Mouse (Mus musculus): ENCODE data around the gene Uqcrh. TPM values are rescaled to one million over a fixed set of nuclear protein-coding genes. Genes with fewer than 3 reads are reported as not detected.

Uqcrh gene
- total and polyA plus RNA-seq, 2 experiments from 2014 or later: 247 to 429 TPM

- Histone ChIP-seq H3K4me2 (ENCODE audit: low read depth, low read length, poor library complexity, severe bottlenecking) (peak overlapping the region; percentile 94), H3K4me1 (ENCODE audit: insufficient read depth, low read length) (peaks cover 22% of the 10 kb centered on the region), H3K9me3 (ENCODE audit: low read length) (no peaks in the 10 kb centered on the region), H3K9ac (replicated peaks; ENCODE audit: low read length, poor library complexity, severe bottlenecking) (peak overlapping the region; percentile 97), H3K27me3 (ENCODE audit: insufficient read depth, low read length) (no peaks in the 10 kb centered on the region), H3K36me3 (ENCODE audit: insufficient read depth, low read length) (peaks cover 10% of the 10 kb centered on the region), H3K27ac (ENCODE audit: low read depth, low read length) (peak overlapping the region; percentile 91), H3K4me3 (ENCODE audit: low read depth, low read length) (peak overlapping the region; percentile 99)
- DNase-seq (ENCODE audit: low spot score) (peak; percentile 27), ATAC-seq (ENCODE audit: low FRiP score) (peak; percentile 3; the same call in 1 of the 2 replicates)
- TF ChIP-seq CTCF (IDR thresholded peaks at IDR 0.05): no peak
- whole genome bisulfite sequencing: 2% methylated on average over 37 of the region's 37 CpGs
Measured at GRCm38 (mm10) chr4:116076369-116077231, 1.7 kb upstream of the Uqcrh start.

- Histone ChIP-seq H3K9ac (replicated peaks; ENCODE audit: low read length, poor library complexity, severe bottlenecking) (peak overlapping the region; percentile 97), H3K27me3 (ENCODE audit: insufficient read depth, low read length) (no peaks in the 10 kb centered on the region), H3K27ac (ENCODE audit: low read depth, low read length) (peak overlapping the region; percentile 91), H3K4me2 (ENCODE audit: low read depth, low read length, poor library complexity, severe bottlenecking) (peak overlapping the region; percentile 94), H3K9me3 (ENCODE audit: low read length) (no peaks in the 10 kb centered on the region), H3K4me3 (ENCODE audit: low read depth, low read length) (peak overlapping the region; percentile 99), H3K36me3 (ENCODE audit: insufficient read depth, low read length) (peaks cover 4% of the 10 kb centered on the region), H3K4me1 (ENCODE audit: insufficient read depth, low read length) (peaks cover 22% of the 10 kb centered on the region)
- DNase-seq (ENCODE audit: low spot score): peak; percentile 71
- 0 out of 2 replicates have a peak, but pooled peaks have one; percentile 31 for TF ChIP-seq CTCF (IDR thresholded peaks at IDR 0.05)
- 1% methylated on average over 64 of the region's 77 CpGs for WGBS
- ATAC-seq (ENCODE audit: low FRiP score): peak; percentile 74
Measured at GRCm38 (mm10) chr4:116075631-116076368, 929 bp upstream of the Uqcrh start.

- WGBS: 2% methylated on average over 8 of the region's 8 CpGs
- DNase-seq (ENCODE audit: low spot score) (peak; percentile 44), ATAC-seq (ENCODE audit: low FRiP score) (no peak)
- peaks cover 22% of the 10 kb centered on the region for H3K4me1 ChIP-seq (ENCODE audit: insufficient read depth, low read length)
- peak; percentile 65 for TF ChIP-seq CTCF (IDR thresholded peaks at IDR 0.05)
- H3K9me3 ChIP-seq (ENCODE audit: low read length): no peaks in the 10 kb centered on the region
- no peaks in the 10 kb centered on the region for H3K27me3 ChIP-seq (ENCODE audit: insufficient read depth, low read length)
- peaks cover 5% of the 10 kb centered on the region; the same call in 1 of the 2 replicates for H3K36me3 ChIP-seq (ENCODE audit: insufficient read depth, low read length)
- no peak overlapping the region for H3K27ac ChIP-seq (ENCODE audit: low read depth, low read length)
- H3K4me2 ChIP-seq (ENCODE audit: low read depth, low read length, poor library complexity, severe bottlenecking): peak overlapping the region; percentile 62
- peak overlapping the region; percentile 99 for H3K4me3 ChIP-seq (ENCODE audit: low read depth, low read length)
- peak overlapping the region; percentile 97 for H3K9ac ChIP-seq (replicated peaks; ENCODE audit: low read length, poor library complexity, severe bottlenecking)
Measured at GRCm38 (mm10) chr4:116074145-116074675, 661 bp downstream of the Uqcrh start.

- Histone ChIP-seq H3K27me3 (ENCODE audit: insufficient read depth, low read length) (no peaks in the 10 kb centered on the region), H3K36me3 (ENCODE audit: insufficient read depth, low read length) (peaks cover 5% of the 10 kb centered on the region; the same call in 1 of the 2 replicates), H3K4me3 (ENCODE audit: low read depth, low read length) (0 out of 2 replicates have a peak overlapping the region, but pooled peaks have one; percentile 99), H3K9ac (replicated peaks; ENCODE audit: low read length, poor library complexity, severe bottlenecking) (no peak overlapping the region), H3K4me1 (ENCODE audit: insufficient read depth, low read length) (peaks cover 22% of the 10 kb centered on the region), H3K4me2 (ENCODE audit: low read depth, low read length, poor library complexity, severe bottlenecking) (0 out of 2 replicates have a peak overlapping the region, but pooled peaks have one; percentile 62), H3K27ac (ENCODE audit: low read depth, low read length) (no peak overlapping the region), H3K9me3 (ENCODE audit: low read length) (no peaks in the 10 kb centered on the region)
- WGBS: 48% methylated on average over 4 of the region's 4 CpGs
- ATAC-seq (ENCODE audit: low FRiP score) (no peak), DNase-seq (ENCODE audit: low spot score) (peak; percentile 43)
- TF ChIP-seq CTCF (IDR thresholded peaks at IDR 0.05): peak; percentile 64
Measured at GRCm38 (mm10) chr4:116073146-116073545, 1.7 kb downstream of the Uqcrh start.

GRCm38 (mm10) chr4:116070116-116070515 lies 4.8 kb downstream of the Uqcrh start:
- no peak for TF ChIP-seq CTCF (IDR thresholded peaks at IDR 0.05)
- Histone ChIP-seq H3K9me3 (ENCODE audit: low read length) (no peaks in the 10 kb centered on the region), H3K4me2 (ENCODE audit: low read depth, low read length, poor library complexity, severe bottlenecking) (no peak overlapping the region), H3K4me3 (ENCODE audit: low read depth, low read length) (no peak overlapping the region), H3K36me3 (ENCODE audit: insufficient read depth, low read length) (peaks cover 9% of the 10 kb centered on the region; the same call in 1 of the 2 replicates), H3K27ac (ENCODE audit: low read depth, low read length) (no peak overlapping the region), H3K9ac (replicated peaks; ENCODE audit: low read length, poor library complexity, severe bottlenecking) (no peak overlapping the region), H3K27me3 (ENCODE audit: insufficient read depth, low read length) (no peaks in the 10 kb centered on the region), H3K4me1 (ENCODE audit: insufficient read depth, low read length) (peaks cover 14% of the 10 kb centered on the region)
- WGBS: 91% methylated on average over 6 of the region's 6 CpGs
- ATAC-seq (ENCODE audit: low FRiP score) (no peak), DNase-seq (ENCODE audit: low spot score) (no peak)
